Mouse (Mus musculus): Measurements from ENCODE around the gene Uhrf1bp1.

GRCm38 (mm10) chr17:27947155-27947554 is 90.9 kb downstream of the Uhrf1bp1 start:
- TF ChIP-seq CTCF (IDR thresholded peaks at IDR 0.05) (peak; percentile 14; the same call in 1 of the 2 replicates), POLR2A (IDR thresholded peaks at IDR 0.05; ENCODE audit: insufficient read depth, low read depth, low read length) (no peak)
